Mouse (Mus musculus): ENCODE measurements around the gene Cep128. TPM values are rescaled to one million over a fixed set of nuclear protein-coding genes. Genes with fewer than 3 reads are reported as not detected.

Cep128 gene
- polyA plus RNA-seq, 1 experiment from 2014 or later = 9.0 TPM

GRCm38 (mm10) chr12:91066286-91067082 lies 317.7 kb downstream of the Cep128 start:
- no peaks in the 10 kb centered on the region for H3K4me1 ChIP-seq (replicated peaks)
- WGBS = 83% methylated on average over 5 of the region's 5 CpGs
- no peaks in the 10 kb centered on the region for H3K36me3 ChIP-seq
- no peaks in the 10 kb centered on the region for H3K27me3 ChIP-seq (replicated peaks)
- no peak overlapping the region for H3K27ac ChIP-seq
- H3K9me3 ChIP-seq = no peaks in the 10 kb centered on the region
- no peak overlapping the region for H3K4me2 ChIP-seq (replicated peaks)
- ATAC-seq = no peak
- no peak overlapping the region for H3K9ac ChIP-seq
- H3K4me3 ChIP-seq (replicated peaks) = no peak overlapping the region

GRCm38 (mm10) chr12:91065423-91065822 lies 318.8 kb downstream of the Cep128 start:
- WGBS = 86% methylated on average over 3 of the region's 3 CpGs

GRCm38 (mm10) chr12:91064368-91064999 lies 319.7 kb downstream of the Cep128 start:
- Histone ChIP-seq H3K27ac (no peak overlapping the region), H3K4me1 (replicated peaks) (no peaks in the 10 kb centered on the region), H3K36me3 (no peaks in the 10 kb centered on the region), H3K9me3 (no peaks in the 10 kb centered on the region), H3K4me3 (replicated peaks) (no peak overlapping the region), H3K27me3 (replicated peaks) (no peaks in the 10 kb centered on the region), H3K9ac (no peak overlapping the region), H3K4me2 (replicated peaks) (no peak overlapping the region)
- peak; percentile 67 for ATAC-seq

More at GRCm38 (mm10) chr12:91065423-91065822, 318.8 kb downstream of the Cep128 start:
- H3K27ac ChIP-seq = no peak overlapping the region
- H3K9ac ChIP-seq = no peak overlapping the region
- no peaks in the 10 kb centered on the region for H3K9me3 ChIP-seq
- H3K4me2 ChIP-seq (replicated peaks) = no peak overlapping the region
- no peak overlapping the region for H3K4me3 ChIP-seq (replicated peaks)
- H3K4me1 ChIP-seq (replicated peaks) = no peaks in the 10 kb centered on the region
- no peaks in the 10 kb centered on the region for H3K27me3 ChIP-seq (replicated peaks)
- ATAC-seq = no peak
- H3K36me3 ChIP-seq = no peaks in the 10 kb centered on the region

- Histone ChIP-seq H3K4me3 (replicated peaks) (no peak overlapping the region), H3K27ac (no peak overlapping the region), H3K27me3 (replicated peaks) (no peaks in the 10 kb centered on the region), H3K9ac (no peak overlapping the region), H3K9me3 (no peaks in the 10 kb centered on the region), H3K4me2 (replicated peaks) (no peak overlapping the region), H3K4me1 (replicated peaks) (no peaks in the 10 kb centered on the region), H3K36me3 (no peaks in the 10 kb centered on the region)
- ATAC-seq = no peak
- 82% methylated on average over 4 of the region's 4 CpGs for WGBS
Measured at GRCm38 (mm10) chr12:91063337-91064015, 320.7 kb downstream of the Cep128 start.

GRCm38 (mm10) chr12:91062681-91063080 lies 321.5 kb downstream of the Cep128 start:
- WGBS = 56% methylated on average over 4 of the region's 4 CpGs
- Histone ChIP-seq H3K27me3 (replicated peaks) (no peaks in the 10 kb centered on the region), H3K36me3 (no peaks in the 10 kb centered on the region), H3K4me3 (replicated peaks) (no peak overlapping the region), H3K9me3 (no peaks in the 10 kb centered on the region), H3K27ac (no peak overlapping the region), H3K9ac (no peak overlapping the region), H3K4me2 (replicated peaks) (no peak overlapping the region), H3K4me1 (replicated peaks) (no peaks in the 10 kb centered on the region)
- ATAC-seq = no peak

- no peak overlapping the region for H3K4me2 ChIP-seq (replicated peaks)
- no peaks in the 10 kb centered on the region for H3K36me3 ChIP-seq
- H3K4me3 ChIP-seq (replicated peaks) = no peak overlapping the region
- no peaks in the 10 kb centered on the region for H3K9me3 ChIP-seq
- no peaks in the 10 kb centered on the region for H3K4me1 ChIP-seq (replicated peaks)
- no peaks in the 10 kb centered on the region for H3K27me3 ChIP-seq (replicated peaks)
- H3K27ac ChIP-seq = no peak overlapping the region
- no peak for ATAC-seq
- H3K9ac ChIP-seq = no peak overlapping the region
- 84% methylated on average over 12 of the region's 12 CpGs for WGBS
Measured at GRCm38 (mm10) chr12:91059704-91060318, 324.4 kb downstream of the Cep128 start.

- no peak for ATAC-seq
- 93% methylated on average over 10 of the region's 10 CpGs for WGBS
Measured at GRCm38 (mm10) chr12:91056885-91057284, 327.3 kb downstream of the Cep128 start.

GRCm38 (mm10) chr12:91052301-91052700 lies 331.9 kb downstream of the Cep128 start:
- no peak overlapping the region for H3K4me3 ChIP-seq (replicated peaks)
- no peak for ATAC-seq
- H3K36me3 ChIP-seq = no peaks in the 10 kb centered on the region
- no peaks in the 10 kb centered on the region for H3K9me3 ChIP-seq
- H3K27ac ChIP-seq = no peak overlapping the region
- no peak overlapping the region for H3K4me2 ChIP-seq (replicated peaks)
- H3K27me3 ChIP-seq (replicated peaks) = no peaks in the 10 kb centered on the region
- no peak overlapping the region for H3K9ac ChIP-seq
- WGBS = 93% methylated on average over 3 of the region's 3 CpGs
- H3K4me1 ChIP-seq (replicated peaks) = no peaks in the 10 kb centered on the region

More at GRCm38 (mm10) chr12:91056885-91057284, 327.3 kb downstream of the Cep128 start:
- no peaks in the 10 kb centered on the region for H3K27me3 ChIP-seq (replicated peaks)
- no peaks in the 10 kb centered on the region for H3K9me3 ChIP-seq
- H3K4me2 ChIP-seq (replicated peaks) = no peak overlapping the region
- H3K4me1 ChIP-seq (replicated peaks) = no peaks in the 10 kb centered on the region
- no peak overlapping the region for H3K27ac ChIP-seq
- no peak overlapping the region for H3K4me3 ChIP-seq (replicated peaks)
- H3K36me3 ChIP-seq = no peaks in the 10 kb centered on the region
- H3K9ac ChIP-seq = no peak overlapping the region

- Histone ChIP-seq H3K4me1 (replicated peaks) (no peaks in the 10 kb centered on the region), H3K27ac (no peak overlapping the region), H3K4me3 (replicated peaks) (no peak overlapping the region), H3K4me2 (replicated peaks) (no peak overlapping the region), H3K27me3 (replicated peaks) (no peaks in the 10 kb centered on the region), H3K9me3 (no peaks in the 10 kb centered on the region), H3K36me3 (no peaks in the 10 kb centered on the region), H3K9ac (no peak overlapping the region)
- WGBS = 87% methylated on average over 9 of the region's 9 CpGs
- ATAC-seq = no peak
Measured at GRCm38 (mm10) chr12:91050593-91051325, 333.4 kb downstream of the Cep128 start.

- Histone ChIP-seq H3K9ac (no peak overlapping the region), H3K27me3 (replicated peaks) (no peaks in the 10 kb centered on the region), H3K4me1 (replicated peaks) (no peaks in the 10 kb centered on the region), H3K4me3 (replicated peaks) (no peak overlapping the region), H3K9me3 (no peaks in the 10 kb centered on the region), H3K27ac (no peak overlapping the region), H3K4me2 (replicated peaks) (no peak overlapping the region), H3K36me3 (no peaks in the 10 kb centered on the region)
- ATAC-seq = no peak
- 83% methylated on average over 4 of the region's 4 CpGs for WGBS
Measured at GRCm38 (mm10) chr12:91041363-91041762, 342.8 kb downstream of the Cep128 start.

GRCm38 (mm10) chr12:91040267-91040905 lies 343.8 kb downstream of the Cep128 start:
- 77% methylated on average over 7 of the region's 7 CpGs for whole genome bisulfite sequencing
- Histone ChIP-seq H3K9me3 (no peaks in the 10 kb centered on the region), H3K27me3 (replicated peaks) (no peaks in the 10 kb centered on the region), H3K4me1 (replicated peaks) (no peaks in the 10 kb centered on the region), H3K4me2 (replicated peaks) (no peak overlapping the region), H3K27ac (no peak overlapping the region), H3K36me3 (no peaks in the 10 kb centered on the region), H3K9ac (no peak overlapping the region), H3K4me3 (replicated peaks) (no peak overlapping the region)
- peak; percentile 95 for ATAC-seq

All from intestine, embryonic 15.5 days (tissue).